Mouse (Mus musculus): Measurements from ENCODE around the gene Ppm1l.

Gene Ppm1l

GRCm38 (mm10) chr3:69316391-69317195, at the start of gene Ppm1l:
Gene Ppm1l (plus strand): TSS chr3:69316861.
- peak; percentile 91 to 92 for DNase-seq

- DNase-seq = no peak
Observed at GRCm38 (mm10) chr3:69271812-69272211, 44.8 kb upstream of the Ppm1l start.

- no peak for DNase-seq
Observed at GRCm38 (mm10) chr3:69274018-69274663, 42.5 kb upstream of the Ppm1l start.

- no peak for DNase-seq
Observed at GRCm38 (mm10) chr3:69274664-69275312, 41.9 kb upstream of the Ppm1l start.

- DNase-seq = no peak
Observed at GRCm38 (mm10) chr3:69278648-69279047, 38.0 kb upstream of the Ppm1l start.

GRCm38 (mm10) chr3:69282406-69282805, 34.3 kb upstream of the Ppm1l start:
- no peak for DNase-seq

GRCm38 (mm10) chr3:69283085-69283847, 33.4 kb upstream of the Ppm1l start:
- no peak for DNase-seq

GRCm38 (mm10) chr3:69289833-69290232, 26.8 kb upstream of the Ppm1l start:
- peak; percentile 72 to 79 for DNase-seq

- peak in 1 of 2 experiments; percentile 56 for DNase-seq
Observed at GRCm38 (mm10) chr3:69290294-69290693, 26.4 kb upstream of the Ppm1l start.

GRCm38 (mm10) chr3:69290844-69291243, 25.8 kb upstream of the Ppm1l start:
- no peak for DNase-seq

- no peak for DNase-seq
Observed at GRCm38 (mm10) chr3:69292628-69293027, 24.0 kb upstream of the Ppm1l start.

GRCm38 (mm10) chr3:69296270-69296669, 20.4 kb upstream of the Ppm1l start:
- no peak for DNase-seq

- DNase-seq = no peak
Observed at GRCm38 (mm10) chr3:69300121-69300520, 16.5 kb upstream of the Ppm1l start.

- DNase-seq = no peak
Observed at GRCm38 (mm10) chr3:69315810-69316390, 761 bp upstream of the Ppm1l start.

GRCm38 (mm10) chr3:69317251-69318125, 827 bp downstream of the Ppm1l start:
- DNase-seq = peak; percentile 50 to 56

- DNase-seq = peak; percentile 16 to 27
Observed at GRCm38 (mm10) chr3:69318131-69318951, 1.7 kb downstream of the Ppm1l start.

GRCm38 (mm10) chr3:69319061-69319720, 2.5 kb downstream of the Ppm1l start:
- DNase-seq = no peak

- DNase-seq = no peak
Observed at GRCm38 (mm10) chr3:69323982-69324381, 7.3 kb downstream of the Ppm1l start.

- no peak for DNase-seq
Observed at GRCm38 (mm10) chr3:69329910-69330309, 13.2 kb downstream of the Ppm1l start.

GRCm38 (mm10) chr3:69333819-69334218, 17.2 kb downstream of the Ppm1l start:
- no peak for DNase-seq

All from B cell, adult 2 months (primary cell).